Mouse (Mus musculus) layer of hippocampus, adult 2 months (tissue): ENCODE data around the gene H2afz. TPM values are rescaled to one million over a fixed set of nuclear protein-coding genes. Genes with fewer than 3 reads are reported as not detected.

ENCODE experiments used
- DNase-seq, 2 experiments: peaks; one replicate each; pipeline ENCODE4 v3.0.0; 2022; ENCODE audit warnings: low spot score in 2 of 2
- H3K27ac ChIP-seq: fragments of 200-600 bp; 2 replicates; pipeline ENCODE4 v1.8.1; 2022
- H3K4me3 ChIP-seq: fragments of 200-600 bp; 2 replicates; pipeline ENCODE4 v1.8.1; 2022; ENCODE audit warnings: mild to moderate bottlenecking
- CTCF ChIP-seq: fragments of 200-600 bp; conservative IDR thresholded peaks from 2 replicates; pipeline ENCODE4 v1.8.1; 2022; ENCODE audit warnings: antibody characterized with exemption, mild to moderate bottlenecking, moderate library complexity
- total RNA-seq, 2 experiments: library from RNA; stranded (reverse); gene quantifications; 2 replicates each; pipeline ENCODE4 v1.2.3; 2021

The H2afz gene
- total RNA-seq, 2 experiments from 2014 or later = 142 to 147 TPM

- peak; percentile 25 to 43 for DNase-seq
- TF ChIP-seq CTCF = no peak
- H3K4me3 ChIP-seq = peak within 1 kb of the TSS; percentile 82
- peak within 1 kb of the TSS; percentile 99 for H3K27ac ChIP-seq
These were observed 3.3 kb downstream of the H2afz start, which contains the start of gene Dnajb14 for GRCm38 (mm10) chr3:137867437-137868093. Gene Dnajb14 (plus strand): TSS chr3:137867675.

- TF ChIP-seq CTCF = no peak
- DNase-seq = peak in 1 of 2 experiments; percentile 18
- peak overlapping the region; percentile 99 for H3K27ac ChIP-seq
- peak overlapping the region; percentile 82 for H3K4me3 ChIP-seq
These were observed 4.0 kb downstream of the H2afz start for GRCm38 (mm10) chr3:137868094-137868913.

- Histone ChIP-seq H3K4me3 (no peak overlapping the region; the same call in 1 of the 2 replicates), H3K27ac (no peak overlapping the region)
- DNase-seq = no peak
- no peak for TF ChIP-seq CTCF
These were observed 5.1 kb downstream of the H2afz start for GRCm38 (mm10) chr3:137869395-137869794.

- Histone ChIP-seq H3K27ac (no peak overlapping the region), H3K4me3 (no peak overlapping the region)
- no peak for DNase-seq
- no peak for TF ChIP-seq CTCF
These were observed 15.0 kb downstream of the H2afz start for GRCm38 (mm10) chr3:137879313-137879712.

GRCm38 (mm10) chr3:137880109-137880748, 15.9 kb downstream of the H2afz start:
- TF ChIP-seq CTCF = no peak
- no peak for DNase-seq
- Histone ChIP-seq H3K27ac (no peak overlapping the region), H3K4me3 (no peak overlapping the region)

- TF ChIP-seq CTCF = no peak
- Histone ChIP-seq H3K27ac (no peak overlapping the region), H3K4me3 (no peak overlapping the region)
- DNase-seq = no peak
These were observed 16.8 kb downstream of the H2afz start for GRCm38 (mm10) chr3:137881093-137881492.

GRCm38 (mm10) chr3:137887961-137888360, 23.7 kb downstream of the H2afz start:
- DNase-seq = no peak
- Histone ChIP-seq H3K27ac (no peak overlapping the region), H3K4me3 (no peak overlapping the region)
- TF ChIP-seq CTCF = no peak

- TF ChIP-seq CTCF = no peak
- H3K27ac ChIP-seq = no peak overlapping the region
- no peak overlapping the region for H3K4me3 ChIP-seq
- no peak for DNase-seq
These were observed 26.8 kb downstream of the H2afz start for GRCm38 (mm10) chr3:137891089-137891488.

- DNase-seq = no peak
- H3K27ac ChIP-seq = no peak overlapping the region
- TF ChIP-seq CTCF = no peak
- H3K4me3 ChIP-seq = no peak overlapping the region
These were observed 27.8 kb downstream of the H2afz start for GRCm38 (mm10) chr3:137892118-137892517.

GRCm38 (mm10) chr3:137893789-137894188, 29.5 kb downstream of the H2afz start:
- no peak for TF ChIP-seq CTCF
- no peak overlapping the region for H3K4me3 ChIP-seq
- H3K27ac ChIP-seq = no peak overlapping the region
- no peak for DNase-seq

GRCm38 (mm10) chr3:137895196-137895595, 30.9 kb downstream of the H2afz start:
- DNase-seq = no peak
- no peak overlapping the region for H3K27ac ChIP-seq
- peak; percentile 65 for TF ChIP-seq CTCF
- H3K4me3 ChIP-seq = no peak overlapping the region

- no peak for TF ChIP-seq CTCF
These were observed 32.1 kb downstream of the H2afz start for GRCm38 (mm10) chr3:137896386-137896785.

GRCm38 (mm10) chr3:137896867-137897266, 32.6 kb downstream of the H2afz start:
- no peak for DNase-seq
- H3K27ac ChIP-seq = no peak overlapping the region
- H3K4me3 ChIP-seq = no peak overlapping the region
- no peak for TF ChIP-seq CTCF

More at GRCm38 (mm10) chr3:137896386-137896785, 32.1 kb downstream of the H2afz start:
- Histone ChIP-seq H3K27ac (no peak overlapping the region), H3K4me3 (no peak overlapping the region)
- DNase-seq = no peak

- TF ChIP-seq CTCF = no peak
- no peak for DNase-seq
- Histone ChIP-seq H3K27ac (no peak overlapping the region), H3K4me3 (no peak overlapping the region)
These were observed 33.4 kb downstream of the H2afz start for GRCm38 (mm10) chr3:137897685-137898084.
